Mouse (Mus musculus) kidney, embryonic 16.5 days (tissue): ENCODE results near the gene Map3k21. TPM values are rescaled to one million over a fixed set of nuclear protein-coding genes. Genes with fewer than 3 reads are reported as not detected.

Experiments used
- ATAC-seq: fragments of 200-750 bp; cut with Nextera tagmentation; 2 replicates; pipeline ENCODE4 v1.8.0; 2017; ENCODE audit warnings: moderate TSS enrichment; ENCODE audit not compliant: low FRiP score, low TSS enrichment
- H3K27ac ChIP-seq: fragments of 300-500 bp; sonication (generic); 2 replicates; pipeline ENCODE4 v1.5.1; 2014; ENCODE audit warnings: low read length
- H3K27me3 ChIP-seq: fragments of 300-500 bp; sonication (generic); 2 replicates; pipeline ENCODE4 v1.6.1; 2014; ENCODE audit warnings: low read length, control low read depth, mixed read lengths; ENCODE audit not compliant: insufficient read depth
- H3K36me3 ChIP-seq: fragments of 300-500 bp; sonication (generic); 2 replicates; pipeline ENCODE4 v1.6.1; 2014; ENCODE audit warnings: low read length, control low read depth, mixed read lengths; ENCODE audit not compliant: insufficient read depth
- H3K4me1 ChIP-seq: fragments of 300-500 bp; sonication (generic); 2 replicates; pipeline ENCODE4 v1.6.1; 2014; ENCODE audit warnings: low read length, control low read depth, mixed read lengths; ENCODE audit not compliant: insufficient read depth
- H3K4me2 ChIP-seq: fragments of 300-500 bp; sonication (generic); replicated peaks from 2 replicates; pipeline ENCODE4 v1.6.1; 2014; ENCODE audit warnings: low read depth, low read length
- H3K4me3 ChIP-seq: fragments of 300-500 bp; sonication (generic); 2 replicates; pipeline ENCODE4 v1.5.1; 2014; ENCODE audit warnings: mild to moderate bottlenecking, low read length
- H3K9ac ChIP-seq: fragments of 300-500 bp; sonication (generic); replicated peaks from 2 replicates; pipeline ENCODE4 v1.6.1; 2014; ENCODE audit warnings: low read length
- H3K9me3 ChIP-seq: fragments of 300-500 bp; sonication (generic); 2 replicates; pipeline ENCODE4 v1.6.1; 2016; ENCODE audit warnings: low read length, control low read depth
- WGBS: fragments of 180-500 bp; shearing (Covaris S2); extraction: QIAGEN DNeasy Blood & Tissue Kit; methylation state at CpG from one replicate; pipeline ENCODE4 v1.1.7; 2014; 5-methylcytosine and 5-hydroxymethylcytosine counted together
- polyA plus RNA-seq: library from polyadenylated mRNA; unstranded; fragments of >200 nt; fragmentation: Nextera tagmentation; extraction: Ambion mirVana; gene quantifications from 2 replicates; pipeline ENCODE4 v1.2.1, GENCODE M21; 2015

The Map3k21 gene
- polyA plus RNA-seq, 1 experiment from 2014 or later: 3.9 TPM

DNA sequence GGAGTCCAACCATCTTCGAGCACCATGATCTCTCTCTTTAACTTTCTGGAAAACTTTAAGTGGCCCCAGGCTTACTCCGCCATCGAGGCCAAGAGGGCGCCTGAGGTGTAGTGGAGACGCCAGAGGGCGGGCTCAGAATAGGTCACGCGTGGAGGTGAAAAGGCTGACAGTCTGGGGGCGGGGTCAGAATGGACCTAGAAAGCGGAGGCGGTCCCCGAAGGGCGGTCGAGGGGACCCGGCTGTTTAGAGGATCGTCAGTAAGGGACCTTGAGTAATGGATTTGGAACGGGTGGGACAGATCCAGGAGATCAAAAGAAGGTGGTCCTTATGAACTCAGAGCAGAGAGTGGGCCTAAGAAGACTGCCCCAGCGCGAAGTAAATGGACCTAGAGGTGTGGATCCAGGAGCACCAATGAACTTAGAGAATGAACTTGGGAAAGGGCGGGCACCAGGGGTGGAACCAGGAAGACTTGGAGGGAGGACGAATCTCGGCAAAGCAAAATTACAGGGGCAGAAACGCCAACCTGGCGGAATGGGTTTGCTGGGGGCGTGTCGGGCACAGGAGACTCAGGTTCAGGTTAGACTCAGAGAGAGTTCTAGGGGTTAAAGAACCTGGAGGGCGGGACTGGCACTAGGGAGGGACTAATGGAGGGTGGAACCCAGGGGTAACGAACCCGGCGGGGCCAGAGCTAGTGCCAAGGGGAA lies 437 bp upstream of the Map3k21 start:
- H3K27ac ChIP-seq: peak overlapping the region; percentile 31; the same call in 1 of the 2 replicates
- H3K4me3 ChIP-seq: peak overlapping the region; percentile 57
- 3% methylated on average over 30 of the region's 30 CpGs for WGBS
- no peaks in the 10 kb centered on the region for H3K36me3 ChIP-seq
- H3K4me1 ChIP-seq: peaks cover 22% of the 10 kb centered on the region
- H3K4me2 ChIP-seq: peak overlapping the region; percentile 96
- H3K9me3 ChIP-seq: no peaks in the 10 kb centered on the region
- H3K9ac ChIP-seq: no peak overlapping the region; the same call in none of the 2 replicates
- peak; percentile 94 for ATAC-seq
- peaks cover 44% of the 10 kb centered on the region for H3K27me3 ChIP-seq

DNA sequence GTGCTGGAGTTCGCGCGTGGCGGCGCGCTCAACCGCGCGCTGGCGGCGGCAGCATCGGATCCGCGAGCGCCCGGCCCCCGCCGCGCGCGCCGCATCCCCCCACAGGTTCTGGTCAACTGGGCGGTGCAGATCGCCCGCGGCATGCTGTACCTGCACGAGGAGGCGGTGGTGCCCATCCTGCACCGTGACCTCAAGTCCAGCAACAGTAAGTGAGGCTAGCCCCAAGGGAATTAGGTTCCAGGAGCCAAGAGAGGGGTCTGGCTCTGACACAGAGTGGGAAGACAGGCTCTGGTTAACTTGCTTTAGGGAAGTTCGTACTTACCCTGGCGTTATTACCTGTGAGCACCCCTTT lies 955 bp downstream of the Map3k21 start:
- Histone ChIP-seq H3K36me3 (no peaks in the 10 kb centered on the region), H3K9ac (peak overlapping the region; percentile 74), H3K27ac (peak overlapping the region; percentile 79), H3K9me3 (no peaks in the 10 kb centered on the region), H3K4me1 (peaks cover 22% of the 10 kb centered on the region), H3K27me3 (peaks cover 44% of the 10 kb centered on the region), H3K4me3 (peak overlapping the region; percentile 57), H3K4me2 (peak overlapping the region; percentile 96)
- no peak; the same call in 1 of the 2 replicates for ATAC-seq
- WGBS: 1% methylated on average over 31 of the region's 31 CpGs

DNA sequence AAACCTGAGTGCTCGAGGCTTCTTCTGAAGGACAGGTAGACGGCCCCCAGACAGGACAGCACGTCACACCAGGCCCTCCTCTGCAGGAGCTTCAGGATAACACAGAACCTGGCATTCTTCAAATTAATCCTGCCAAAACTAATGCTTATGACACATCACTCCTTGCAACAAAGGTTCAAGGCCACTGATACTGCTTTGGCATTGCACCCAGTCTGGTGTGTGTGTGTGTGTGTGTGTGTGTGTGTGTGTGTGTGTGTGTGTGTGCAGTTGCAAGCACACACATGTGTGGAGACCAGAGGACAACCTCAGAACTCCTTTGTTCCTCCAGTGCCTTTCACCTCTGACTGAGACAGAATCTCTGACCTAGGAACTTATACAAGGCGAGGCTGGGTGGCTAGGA lies 3.0 kb downstream of the Map3k21 start:
- Histone ChIP-seq H3K27ac (no peak overlapping the region), H3K27me3 (peaks cover 43% of the 10 kb centered on the region), H3K4me3 (peak overlapping the region; percentile 57; the same call in 1 of the 2 replicates), H3K4me1 (peaks cover 34% of the 10 kb centered on the region), H3K9me3 (no peaks in the 10 kb centered on the region), H3K4me2 (peak overlapping the region; percentile 96), H3K36me3 (no peaks in the 10 kb centered on the region), H3K9ac (no peak overlapping the region; the same call in 1 of the 2 replicates)
- ATAC-seq: no peak
- WGBS: 82% methylated on average over 4 of the region's 4 CpGs

DNA sequence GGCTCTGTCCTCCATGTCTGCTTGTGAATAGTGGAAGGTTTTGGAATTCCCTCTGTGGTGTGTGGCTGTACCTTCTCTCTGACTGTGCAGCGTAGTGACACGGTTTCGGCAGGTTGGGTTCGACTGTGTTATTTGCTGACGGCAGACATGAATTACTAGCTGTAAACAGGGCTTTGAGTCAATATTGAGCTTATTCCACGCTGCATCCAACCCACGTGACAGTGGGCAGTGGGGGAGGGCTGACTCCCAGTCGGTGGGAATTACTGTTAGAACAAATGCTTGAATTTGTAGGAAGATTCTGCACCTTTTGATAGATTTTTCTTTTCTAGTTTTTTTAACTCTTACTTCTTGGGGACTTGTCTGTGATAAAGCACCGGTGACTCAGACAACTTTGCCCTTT lies 4.1 kb downstream of the Map3k21 start:
- Histone ChIP-seq H3K4me3 (no peak overlapping the region), H3K4me1 (peaks cover 46% of the 10 kb centered on the region), H3K9me3 (no peaks in the 10 kb centered on the region), H3K36me3 (no peaks in the 10 kb centered on the region), H3K4me2 (peak overlapping the region; percentile 34), H3K9ac (no peak overlapping the region), H3K27me3 (peaks cover 31% of the 10 kb centered on the region), H3K27ac (no peak overlapping the region)
- no peak for ATAC-seq
- 58% methylated on average over 9 of the region's 9 CpGs for WGBS

DNA sequence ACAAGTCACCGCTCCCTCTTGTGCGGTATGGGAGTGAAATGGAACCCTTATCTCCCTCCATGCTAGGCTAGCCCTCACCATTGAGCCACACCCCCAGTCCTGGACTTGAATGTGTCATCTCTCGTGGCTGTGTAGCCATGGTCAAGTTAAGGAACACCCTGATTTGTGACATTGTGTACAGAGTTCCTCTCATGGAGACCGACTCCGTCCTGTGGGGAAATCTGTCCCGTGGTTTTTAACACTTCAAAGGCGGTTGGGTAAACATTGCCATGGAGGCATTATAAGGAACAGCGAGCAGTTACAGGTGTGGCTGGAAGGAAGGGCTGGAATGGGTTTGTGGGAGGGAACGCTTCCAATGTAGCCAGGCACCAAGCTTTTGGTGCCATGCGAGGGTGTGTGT lies 6.8 kb downstream of the Map3k21 start:
- WGBS: 38% methylated on average over 10 of the region's 10 CpGs
- H3K4me1 ChIP-seq: peaks cover 61% of the 10 kb centered on the region
- H3K27me3 ChIP-seq: peaks cover 8% of the 10 kb centered on the region
- no peak overlapping the region for H3K4me2 ChIP-seq
- no peak overlapping the region for H3K4me3 ChIP-seq
- no peak for ATAC-seq
- no peaks in the 10 kb centered on the region for H3K9me3 ChIP-seq
- no peak overlapping the region for H3K9ac ChIP-seq
- H3K36me3 ChIP-seq: no peaks in the 10 kb centered on the region
- no peak overlapping the region for H3K27ac ChIP-seq

DNA sequence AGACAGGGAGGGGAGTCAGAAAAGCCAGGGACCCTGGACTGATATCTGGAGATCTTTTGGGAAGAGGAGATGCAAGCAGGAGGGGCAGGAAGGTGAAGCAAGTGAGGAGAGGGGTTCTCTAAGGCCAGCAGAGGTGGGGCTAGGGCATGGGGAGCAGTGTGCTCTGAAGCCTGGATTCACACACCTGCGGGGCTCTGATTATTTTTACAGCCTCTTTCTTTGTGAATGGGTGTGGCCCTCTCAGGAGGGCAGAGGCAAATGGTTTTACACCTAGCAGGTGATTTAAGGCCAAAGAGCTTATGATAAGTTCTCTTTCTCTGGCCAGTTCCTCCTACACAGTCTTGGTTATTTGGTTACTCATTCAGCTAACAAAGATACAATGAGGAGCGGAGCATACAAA lies 8.5 kb downstream of the Map3k21 start:
- Histone ChIP-seq H3K4me1 (peaks cover 57% of the 10 kb centered on the region), H3K4me2 (0 out of 2 replicates have a peak overlapping the region, but pooled peaks have one; percentile 16), H3K9me3 (no peaks in the 10 kb centered on the region), H3K27me3 (no peaks in the 10 kb centered on the region), H3K27ac (peak overlapping the region; percentile 85), H3K4me3 (no peak overlapping the region), H3K9ac (peak overlapping the region; percentile 46; the same call in 1 of the 2 replicates), H3K36me3 (no peaks in the 10 kb centered on the region)
- ATAC-seq: no peak
- 55% methylated on average over 2 of the region's 2 CpGs for WGBS

DNA sequence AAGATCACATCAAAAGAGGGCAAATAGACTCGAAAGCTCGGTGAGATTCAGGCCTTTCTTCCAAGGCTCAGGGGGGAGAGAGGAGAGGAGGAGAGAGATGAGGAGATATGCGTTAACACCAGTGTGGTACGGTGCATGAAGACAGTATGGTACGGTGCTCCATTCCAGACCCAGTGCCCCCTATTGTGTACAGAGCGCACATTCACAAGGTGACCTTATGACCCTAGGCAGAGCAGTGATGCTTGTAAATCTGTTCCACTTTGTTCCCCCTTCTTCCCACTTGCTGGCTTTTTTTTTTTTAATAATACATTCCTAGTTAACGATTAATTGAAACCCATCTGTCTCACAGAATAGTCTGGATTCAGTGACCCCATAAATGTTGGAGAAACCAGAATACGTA lies 9.3 kb downstream of the Map3k21 start:
- peaks cover 52% of the 10 kb centered on the region for H3K4me1 ChIP-seq
- peak; percentile 69 for ATAC-seq
- H3K36me3 ChIP-seq: no peaks in the 10 kb centered on the region
- H3K9me3 ChIP-seq: no peaks in the 10 kb centered on the region
- no peak overlapping the region for H3K4me3 ChIP-seq
- 30% methylated on average over 8 of the region's 8 CpGs for WGBS
- H3K4me2 ChIP-seq: peak overlapping the region; percentile 16; the same call in 1 of the 2 replicates
- no peak overlapping the region for H3K9ac ChIP-seq
- no peaks in the 10 kb centered on the region for H3K27me3 ChIP-seq
- peak overlapping the region; percentile 89 for H3K27ac ChIP-seq

DNA sequence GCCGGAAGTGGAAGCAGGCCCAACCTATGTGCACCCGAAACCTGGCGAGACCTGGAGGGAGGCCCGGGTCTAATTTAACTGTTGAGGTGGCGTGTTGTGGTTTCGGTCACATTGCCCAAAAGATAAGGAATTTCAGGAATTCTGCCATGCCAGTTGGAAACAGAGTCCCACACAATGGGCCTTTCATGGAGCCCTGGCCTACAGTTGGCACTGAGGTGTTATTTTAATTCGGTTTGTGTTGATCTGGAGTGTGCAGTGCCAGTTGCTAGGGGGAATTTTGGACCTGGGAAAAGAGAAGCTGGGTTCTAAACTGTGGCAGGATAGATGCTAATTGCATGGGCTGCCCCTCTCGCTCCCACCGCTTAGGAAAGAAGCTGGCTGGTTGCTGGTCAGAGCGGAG lies 10.0 kb downstream of the Map3k21 start:
- peaks cover 52% of the 10 kb centered on the region for H3K4me1 ChIP-seq
- H3K27me3 ChIP-seq: no peaks in the 10 kb centered on the region
- H3K36me3 ChIP-seq: no peaks in the 10 kb centered on the region
- no peak overlapping the region for H3K4me3 ChIP-seq
- peak overlapping the region; percentile 89 for H3K27ac ChIP-seq
- H3K9me3 ChIP-seq: no peaks in the 10 kb centered on the region
- 71% methylated on average over 10 of the region's 10 CpGs for WGBS
- no peak overlapping the region; the same call in 1 of the 2 replicates for H3K9ac ChIP-seq
- ATAC-seq: peak; percentile 13; the same call in 1 of the 2 replicates
- H3K4me2 ChIP-seq: 0 out of 2 replicates have a peak overlapping the region, but pooled peaks have one; percentile 2

DNA sequence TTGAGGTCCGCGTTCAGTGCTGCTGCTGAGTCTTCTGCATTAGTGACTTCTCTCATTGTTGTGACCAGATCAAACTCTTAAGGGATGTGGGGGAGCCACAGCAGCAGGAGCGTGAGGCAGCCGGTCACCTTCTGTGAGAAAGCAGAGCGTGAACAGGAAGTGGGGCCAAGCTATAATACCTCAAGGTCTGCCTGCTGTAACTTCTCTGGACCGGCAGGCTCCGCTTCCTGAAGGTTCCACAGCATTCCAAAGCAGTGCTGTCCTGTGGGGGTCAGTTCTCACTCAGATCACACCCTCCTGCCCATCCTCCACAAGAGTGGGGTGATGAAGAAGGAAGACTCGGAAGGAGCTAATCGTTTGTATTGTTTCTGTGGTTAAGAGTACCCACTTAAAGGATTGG lies 10.5 kb downstream of the Map3k21 start:
- 41% methylated on average over 9 of the region's 9 CpGs for WGBS

DNA sequence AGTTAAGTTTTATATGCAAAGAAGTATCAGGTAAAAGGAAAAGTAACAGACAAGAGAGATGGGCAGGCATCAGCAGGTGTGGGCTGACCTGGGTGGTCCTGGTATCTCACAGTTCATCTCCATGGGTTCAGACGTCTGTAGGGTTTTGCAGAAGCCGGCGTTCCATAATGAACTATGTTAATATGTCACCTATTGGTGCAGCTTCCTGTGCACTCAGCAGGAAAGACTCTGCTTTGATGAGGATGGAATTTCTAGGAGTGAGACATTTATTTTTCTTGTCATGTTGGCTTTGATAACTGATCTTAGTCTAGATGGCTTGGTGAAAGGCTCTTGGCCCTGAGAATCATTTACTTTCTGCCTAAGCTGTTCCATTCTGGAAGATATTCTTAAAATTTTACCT lies 12.1 kb downstream of the Map3k21 start:
- H3K9me3 ChIP-seq: no peaks in the 10 kb centered on the region
- WGBS: 27% methylated on average over 3 of the region's 3 CpGs
- no peak overlapping the region for H3K4me2 ChIP-seq
- no peak overlapping the region for H3K9ac ChIP-seq
- no peak overlapping the region for H3K4me3 ChIP-seq
- H3K36me3 ChIP-seq: 0 out of 2 replicates have a peak, but pooled peaks cover 3% of the 10 kb centered on the region
- ATAC-seq: peak; percentile 47; the same call in 1 of the 2 replicates
- H3K4me1 ChIP-seq: peaks cover 49% of the 10 kb centered on the region
- peak overlapping the region; percentile 21 for H3K27ac ChIP-seq
- no peaks in the 10 kb centered on the region for H3K27me3 ChIP-seq

More for the DNA sequence above, 10.5 kb downstream of the Map3k21 start:
- Histone ChIP-seq H3K27me3 (no peaks in the 10 kb centered on the region), H3K4me3 (no peak overlapping the region), H3K4me2 (no peak overlapping the region), H3K4me1 (peaks cover 52% of the 10 kb centered on the region), H3K36me3 (no peaks in the 10 kb centered on the region), H3K9ac (no peak overlapping the region), H3K27ac (peak overlapping the region; percentile 89), H3K9me3 (no peaks in the 10 kb centered on the region)
- no peak for ATAC-seq
